Mouse (Mus musculus) ES-E14 (cell line): ENCODE measurements around the gene Psmg3.

Experiments
- HCFC1 ChIP-seq: IDR thresholded peaks from 2 replicates; pipeline ENCODE4 v1.6.1; 2012; ENCODE audit warnings: low read length, inconsistent platforms, borderline replicate concordance; ENCODE audit not compliant: insufficient read depth
- ZC3H11A ChIP-seq: IDR thresholded peaks from 2 replicates; pipeline ENCODE4 v1.6.1; 2012; ENCODE audit warnings: low read depth, mild to moderate bottlenecking, inconsistent platforms, low read length, borderline replicate concordance

GRCm38 (mm10) chr5:139830734-139831133, 4.0 kb upstream of the Psmg3 start:
- TF ChIP-seq HCFC1 (no peak), ZC3H11A (no peak)
